Mouse (Mus musculus): Measurements from ENCODE around the gene Cntrl.

The Cntrl gene

DNA sequence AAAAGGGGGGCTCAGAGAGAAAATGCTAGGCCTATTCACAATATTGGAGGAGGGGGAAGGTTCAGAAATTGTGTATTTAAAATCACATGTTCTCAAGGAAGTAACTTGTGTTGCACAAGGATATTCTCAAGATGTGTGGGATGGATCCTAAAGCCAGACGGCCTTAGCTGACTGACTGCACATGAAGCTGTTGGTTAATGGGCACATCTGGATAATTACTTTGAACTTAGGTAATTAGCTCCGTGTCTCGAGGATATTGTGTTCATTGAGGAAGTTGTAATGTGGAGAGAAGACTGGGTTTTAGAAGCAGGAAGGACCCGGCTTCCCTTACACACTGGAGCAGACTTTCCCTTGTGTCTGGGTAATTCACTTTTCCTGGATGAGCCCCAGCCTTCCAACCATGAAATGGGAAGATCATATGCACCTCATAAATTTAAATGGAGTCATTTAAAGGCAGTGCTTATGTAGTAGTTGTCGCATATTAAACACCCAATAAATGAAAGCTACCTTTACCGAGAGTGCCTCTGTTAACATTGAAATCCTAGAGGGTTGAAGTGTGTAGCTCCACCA lies 113.6 kb downstream of the Cntrl start:
- no peak for DNase-seq (ENCODE audit: low spot score)

GRCm38 (mm10) chr2:35224285-35224684 lies 115.0 kb downstream of the Cntrl start:
- no peak for DNase-seq (ENCODE audit: low spot score)

GRCm38 (mm10) chr2:35228145-35228544 lies 118.9 kb downstream of the Cntrl start:
- no peak for DNase-seq (ENCODE audit: low spot score)

Data from spleen, adult 12 weeks (tissue).